Mouse (Mus musculus): ENCODE data around the gene Nsl1. TPM values are rescaled to one million over a fixed set of nuclear protein-coding genes. Genes with fewer than 3 reads are reported as not detected.

The Nsl1 gene
- total RNA-seq, 2 experiments from 2014 or later = 0.66 to 1.1 TPM

DNA sequence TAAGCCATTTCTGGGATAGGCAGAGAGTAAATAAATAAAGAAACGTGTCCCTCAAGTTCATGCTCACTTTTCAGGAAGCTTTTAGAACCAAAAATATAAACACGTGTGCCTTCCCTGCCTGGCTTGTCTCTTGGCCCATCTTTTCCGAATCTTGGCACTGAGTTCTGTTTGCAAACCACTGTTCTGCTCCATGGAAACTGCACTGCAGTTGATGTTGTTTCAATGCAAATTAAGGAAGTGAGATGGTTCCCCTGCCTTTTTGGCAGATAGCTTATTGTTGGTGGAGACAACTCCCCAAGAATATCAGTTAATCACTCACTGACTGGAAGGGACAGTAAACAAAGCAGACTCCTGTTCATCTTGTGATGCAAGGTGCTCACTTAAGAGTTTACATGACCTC is 59.9 kb downstream of the Nsl1 start:
- intact Hi-C loops (cut with DNase I; ENCODE audit: low total_unique reads) = no loop called here
- DNase-seq = no peak

- intact Hi-C loops (cut with DNase I; ENCODE audit: low total_unique reads) = no loop called here
- DNase-seq = no peak
These were observed 60.9 kb downstream of the Nsl1 start for GRCm38 (mm10) chr1:191123696-191124095.

- no peak for DNase-seq
- intact Hi-C loops (cut with DNase I; ENCODE audit: low total_unique reads) = no loop called here
These were observed 61.5 kb downstream of the Nsl1 start for GRCm38 (mm10) chr1:191124288-191124687.

DNA sequence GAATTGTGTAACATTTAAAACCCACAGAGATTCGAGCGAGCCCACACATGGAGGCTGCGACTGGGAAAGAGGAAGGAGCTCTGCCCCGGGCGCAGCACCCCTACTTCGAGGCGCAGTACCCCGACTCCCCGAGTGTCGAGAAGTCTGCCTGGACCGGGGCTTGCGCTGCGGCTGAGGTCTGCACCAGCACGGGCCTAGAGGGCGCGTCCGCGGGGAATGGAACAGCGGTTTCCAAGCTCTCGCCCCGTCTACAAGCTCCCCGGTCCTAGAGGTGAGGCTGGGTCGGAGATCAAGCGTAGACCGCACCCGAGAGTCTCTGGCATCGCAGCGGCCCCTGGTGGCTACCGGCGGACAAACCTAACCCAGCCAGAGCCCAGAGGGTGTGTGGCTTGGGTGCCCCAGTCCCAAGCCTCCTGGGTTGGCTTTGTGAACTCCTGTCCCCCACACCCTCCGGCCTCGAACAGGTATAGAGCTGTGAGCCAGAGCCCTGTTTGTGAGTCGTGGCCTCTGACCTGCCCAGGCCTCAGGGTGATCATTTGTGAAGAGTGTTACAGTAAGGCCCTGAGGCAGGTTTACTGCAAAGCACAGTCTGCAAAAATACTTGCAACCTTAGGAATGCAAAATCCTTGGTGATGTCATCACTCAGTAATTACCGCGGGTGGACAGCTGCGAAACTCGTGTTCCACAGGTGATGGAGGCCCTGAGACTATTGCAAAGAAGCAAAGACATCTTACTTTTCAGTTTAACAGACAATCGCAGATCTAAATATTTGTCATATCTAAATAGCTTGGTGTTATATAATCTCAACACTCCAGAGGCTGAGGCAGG is 63.2 kb downstream of the Nsl1 start:
- intact Hi-C loops (cut with DNase I; ENCODE audit: low total_unique reads) = no loop called here

GRCm38 (mm10) chr1:191131692-191132091 is 68.9 kb downstream of the Nsl1 start:
- no peak for DNase-seq
- intact Hi-C loops (cut with DNase I; ENCODE audit: low total_unique reads) = no loop called here

More for the DNA sequence above, 63.2 kb downstream of the Nsl1 start:
- DNase-seq = peak; percentile 74

DNA sequence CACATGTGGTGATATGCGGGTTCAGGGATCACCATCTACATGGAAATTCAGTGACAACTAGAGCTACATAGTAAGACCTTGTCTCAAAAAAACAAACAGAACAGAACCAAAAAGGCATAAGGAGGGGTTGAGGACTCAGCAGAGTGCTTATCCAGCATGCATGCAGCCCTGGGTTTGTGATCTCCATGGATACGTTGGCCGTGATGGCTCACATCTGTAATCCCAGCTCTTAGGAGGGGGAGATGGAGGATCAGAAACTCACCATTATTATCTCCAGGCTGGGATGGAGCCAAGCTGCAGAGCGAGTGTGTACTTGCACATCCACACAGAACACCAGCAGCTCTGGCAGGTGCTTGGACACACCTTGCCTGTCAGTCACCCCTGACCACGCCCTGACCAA is 69.4 kb downstream of the Nsl1 start:
- intact Hi-C loops (cut with DNase I; ENCODE audit: low total_unique reads) = no loop called here
- no peak for DNase-seq

GRCm38 (mm10) chr1:191132934-191133333 is 70.1 kb downstream of the Nsl1 start:
- intact Hi-C loops (cut with DNase I; ENCODE audit: low total_unique reads) = no loop called here
- no peak for DNase-seq

- no peak for DNase-seq
- intact Hi-C loops (cut with DNase I; ENCODE audit: low total_unique reads) = no loop called here
These were observed 72.6 kb downstream of the Nsl1 start for GRCm38 (mm10) chr1:191135406-191135805.

Other genes starting within 250 kb of the Nsl1 start
- gene Rps6kc1, start 151.2 kb upstream of the Nsl1 start, total RNA-seq (2021) = 10 to 100 TPM; 13.3 to 14.8 TPM
- gene Angel2, start 137.9 kb upstream of the Nsl1 start, total RNA-seq (2021) = 10 to 100 TPM; 21.5 to 22.5 TPM
- gene Vash2, start 83.7 kb upstream of the Nsl1 start, total RNA-seq (2021) = 1 to 10 TPM; 2.6 to 5.6 TPM
- 10 to 100 TPM in 1 of 2 experiments, 1 to 10 TPM in 1; 9.3 to 14.5 TPM for gene Flvcr1, start 36.9 kb upstream of the Nsl1 start, total RNA-seq (2021)
- gene Spata45, start 26.4 kb upstream of the Nsl1 start, total RNA-seq (2021) = not detected
- 10 to 100 TPM; 12.2 to 17.0 TPM for gene Tatdn3, start 80 bp upstream of the Nsl1 start, total RNA-seq (2021)
- under 1 TPM in 1 of 2 experiments, not detected in 1; 0.53 TPM for gene Batf3, start 34.8 kb downstream of the Nsl1 start, total RNA-seq (2021)
- gene Fam71a, start 101.8 kb downstream of the Nsl1 start, total RNA-seq (2021) = not detected
- 10 to 100 TPM in 1 of 2 experiments, 1 to 10 TPM in 1; 4.2 to 12.3 TPM for gene Atf3, start 155.0 kb downstream of the Nsl1 start, total RNA-seq (2021)

Data from gastrocnemius, postnatal 14 days (tissue).